Mouse (Mus musculus): ENCODE measurements at regions not wholly inside any gene's neighbourhood (a gene's known extent, or its start where the extent isn't known, plus 50 kb on each side); places are given as distances from the start of the nearest gene placed in this dataset.

GRCm38 (mm10) chr12:28323659-28324058 is 228.5 kb downstream of the Dcdc2c start:
- 82% methylated on average over 2 of the region's 2 CpGs for WGBS
- Histone ChIP-seq H3K9me3 (0 out of 2 replicates have a peak, but pooled peaks cover 2% of the 10 kb centered on the region), H3K4me3 (replicated peaks) (no peak overlapping the region), H3K27me3 (no peaks in the 10 kb centered on the region), H3K27ac (no peak overlapping the region), H3K9ac (replicated peaks) (no peak overlapping the region), H3K4me1 (replicated peaks) (no peaks in the 10 kb centered on the region), H3K4me2 (no peak overlapping the region), H3K36me3 (no peaks in the 10 kb centered on the region)
- ATAC-seq (ENCODE audit: insufficient number of reproducible peaks, insufficient read depth, low FRiP score, low TSS enrichment, low read depth): no peak

- no peaks in the 10 kb centered on the region for H3K27me3 ChIP-seq
- H3K4me2 ChIP-seq: no peak overlapping the region
- H3K9me3 ChIP-seq: no peaks in the 10 kb centered on the region
- no peaks in the 10 kb centered on the region for H3K36me3 ChIP-seq
- ATAC-seq (ENCODE audit: insufficient number of reproducible peaks, insufficient read depth, low FRiP score, low TSS enrichment, low read depth): no peak
- H3K4me3 ChIP-seq (replicated peaks): no peak overlapping the region
- no peak overlapping the region for H3K27ac ChIP-seq
- no peaks in the 10 kb centered on the region for H3K4me1 ChIP-seq (replicated peaks)
- WGBS: 81% methylated on average over 5 of the region's 5 CpGs
- no peak overlapping the region for H3K9ac ChIP-seq (replicated peaks)
Observed at GRCm38 (mm10) chr12:28309226-28309625, 243.0 kb downstream of the Dcdc2c start.

GRCm38 (mm10) chr12:28302038-28302581 is 250.1 kb downstream of the Dcdc2c start:
- H3K4me2 ChIP-seq: no peak overlapping the region
- H3K9me3 ChIP-seq: no peaks in the 10 kb centered on the region
- no peak overlapping the region for H3K9ac ChIP-seq (replicated peaks)
- H3K4me1 ChIP-seq (replicated peaks): peaks cover 7% of the 10 kb centered on the region; the same call in 1 of the 2 replicates
- no peaks in the 10 kb centered on the region for H3K36me3 ChIP-seq
- no peak overlapping the region for H3K4me3 ChIP-seq (replicated peaks)
- WGBS: 31% methylated on average over 2 of the region's 2 CpGs
- H3K27ac ChIP-seq: 0 out of 2 replicates have a peak overlapping the region, but pooled peaks have one; percentile 31
- H3K27me3 ChIP-seq: no peaks in the 10 kb centered on the region
- no peak; the same call in 1 of the 2 replicates for ATAC-seq (ENCODE audit: insufficient number of reproducible peaks, insufficient read depth, low FRiP score, low TSS enrichment, low read depth)

- H3K27ac ChIP-seq: no peak overlapping the region
- H3K4me1 ChIP-seq (replicated peaks): no peaks in the 10 kb centered on the region
- no peak overlapping the region for H3K9ac ChIP-seq (replicated peaks)
- H3K4me2 ChIP-seq: no peak overlapping the region
- 55% methylated on average over 5 of the region's 5 CpGs for WGBS
- no peaks in the 10 kb centered on the region for H3K36me3 ChIP-seq
- no peaks in the 10 kb centered on the region for H3K27me3 ChIP-seq
- H3K4me3 ChIP-seq (replicated peaks): no peak overlapping the region
- no peak for ATAC-seq (ENCODE audit: insufficient number of reproducible peaks, insufficient read depth, low FRiP score, low TSS enrichment, low read depth)
- H3K9me3 ChIP-seq: no peaks in the 10 kb centered on the region
Observed at GRCm38 (mm10) chr12:28288376-28288896, 263.8 kb downstream of the Dcdc2c start.

- Histone ChIP-seq H3K36me3 (no peaks in the 10 kb centered on the region), H3K4me3 (replicated peaks) (no peak overlapping the region), H3K27ac (peak overlapping the region; percentile 59; the same call in 1 of the 2 replicates), H3K27me3 (no peaks in the 10 kb centered on the region), H3K4me2 (no peak overlapping the region), H3K9me3 (0 out of 2 replicates have a peak, but pooled peaks cover 3% of the 10 kb centered on the region), H3K4me1 (replicated peaks) (peaks cover 13% of the 10 kb centered on the region), H3K9ac (replicated peaks) (no peak overlapping the region)
- ATAC-seq (ENCODE audit: insufficient number of reproducible peaks, insufficient read depth, low FRiP score, low TSS enrichment, low read depth): no peak
- 12% methylated on average over 3 of the region's 3 CpGs for WGBS
Observed at GRCm38 (mm10) chr12:28255524-28255923, 296.7 kb downstream of the Dcdc2c start.

- peaks cover 9% of the 10 kb centered on the region for H3K4me1 ChIP-seq (replicated peaks)
- H3K4me2 ChIP-seq: no peak overlapping the region
- H3K27me3 ChIP-seq: no peaks in the 10 kb centered on the region
- H3K27ac ChIP-seq: no peak overlapping the region
- no peaks in the 10 kb centered on the region for H3K9me3 ChIP-seq
- WGBS: 32% methylated on average over 1 of the region's 1 CpGs
- no peak for ATAC-seq (ENCODE audit: insufficient number of reproducible peaks, insufficient read depth, low FRiP score, low TSS enrichment, low read depth)
- no peaks in the 10 kb centered on the region for H3K36me3 ChIP-seq
- no peak overlapping the region for H3K9ac ChIP-seq (replicated peaks)
- no peak overlapping the region for H3K4me3 ChIP-seq (replicated peaks)
Observed at GRCm38 (mm10) chr12:28250526-28250925, 301.7 kb downstream of the Dcdc2c start.

- Histone ChIP-seq H3K27me3 (no peaks in the 10 kb centered on the region), H3K4me1 (replicated peaks) (no peaks in the 10 kb centered on the region), H3K4me2 (no peak overlapping the region), H3K4me3 (replicated peaks) (no peak overlapping the region), H3K36me3 (no peaks in the 10 kb centered on the region), H3K27ac (no peak overlapping the region), H3K9me3 (no peaks in the 10 kb centered on the region), H3K9ac (replicated peaks) (no peak overlapping the region)
- ATAC-seq (ENCODE audit: insufficient number of reproducible peaks, insufficient read depth, low FRiP score, low TSS enrichment, low read depth): no peak
- 56% methylated on average over 3 of the region's 3 CpGs for WGBS
Observed at GRCm38 (mm10) chr12:28248749-28249148, 303.4 kb downstream of the Dcdc2c start.

GRCm38 (mm10) chr12:28248287-28248686 is 303.9 kb downstream of the Dcdc2c start:
- Histone ChIP-seq H3K4me3 (replicated peaks) (no peak overlapping the region), H3K9me3 (no peaks in the 10 kb centered on the region), H3K4me1 (replicated peaks) (no peaks in the 10 kb centered on the region), H3K9ac (replicated peaks) (no peak overlapping the region), H3K27me3 (no peaks in the 10 kb centered on the region), H3K4me2 (no peak overlapping the region), H3K27ac (no peak overlapping the region), H3K36me3 (no peaks in the 10 kb centered on the region)
- no peak for ATAC-seq (ENCODE audit: insufficient number of reproducible peaks, insufficient read depth, low FRiP score, low TSS enrichment, low read depth)
- WGBS: 89% methylated on average over 3 of the region's 3 CpGs

GRCm38 (mm10) chr12:28238016-28238415 is 314.2 kb downstream of the Dcdc2c start:
- Histone ChIP-seq H3K4me2 (no peak overlapping the region), H3K4me1 (replicated peaks) (no peaks in the 10 kb centered on the region; the same call in 1 of the 2 replicates), H3K9me3 (no peaks in the 10 kb centered on the region), H3K9ac (replicated peaks) (no peak overlapping the region), H3K36me3 (no peaks in the 10 kb centered on the region), H3K4me3 (replicated peaks) (no peak overlapping the region), H3K27ac (no peak overlapping the region), H3K27me3 (no peaks in the 10 kb centered on the region)
- ATAC-seq (ENCODE audit: insufficient number of reproducible peaks, insufficient read depth, low FRiP score, low TSS enrichment, low read depth): no peak
- 74% methylated on average over 5 of the region's 5 CpGs for WGBS

GRCm38 (mm10) chr12:28237041-28237440 is 315.2 kb downstream of the Dcdc2c start:
- WGBS: 18% methylated on average over 4 of the region's 4 CpGs
- ATAC-seq (ENCODE audit: insufficient number of reproducible peaks, insufficient read depth, low FRiP score, low TSS enrichment, low read depth): no peak
- Histone ChIP-seq H3K36me3 (no peaks in the 10 kb centered on the region), H3K27ac (no peak overlapping the region), H3K4me2 (no peak overlapping the region), H3K4me3 (replicated peaks) (no peak overlapping the region), H3K9me3 (no peaks in the 10 kb centered on the region), H3K4me1 (replicated peaks) (no peaks in the 10 kb centered on the region; the same call in 1 of the 2 replicates), H3K9ac (replicated peaks) (no peak overlapping the region), H3K27me3 (no peaks in the 10 kb centered on the region)

- Histone ChIP-seq H3K27ac (no peak overlapping the region), H3K9ac (replicated peaks) (no peak overlapping the region), H3K9me3 (no peaks in the 10 kb centered on the region), H3K4me1 (replicated peaks) (no peaks in the 10 kb centered on the region), H3K4me2 (no peak overlapping the region), H3K4me3 (replicated peaks) (no peak overlapping the region), H3K36me3 (no peaks in the 10 kb centered on the region), H3K27me3 (no peaks in the 10 kb centered on the region)
- WGBS: 79% methylated on average over 1 of the region's 1 CpGs
- no peak for ATAC-seq (ENCODE audit: insufficient number of reproducible peaks, insufficient read depth, low FRiP score, low TSS enrichment, low read depth)
Observed at GRCm38 (mm10) chr12:28202847-28203246, 349.4 kb downstream of the Dcdc2c start.

GRCm38 (mm10) chr12:28186695-28187094 is 365.5 kb downstream of the Dcdc2c start:
- no peak for ATAC-seq (ENCODE audit: insufficient number of reproducible peaks, insufficient read depth, low FRiP score, low TSS enrichment, low read depth)
- Histone ChIP-seq H3K9ac (replicated peaks) (no peak overlapping the region), H3K4me1 (replicated peaks) (no peaks in the 10 kb centered on the region), H3K36me3 (no peaks in the 10 kb centered on the region), H3K9me3 (peaks cover 14% of the 10 kb centered on the region), H3K27me3 (no peaks in the 10 kb centered on the region), H3K4me2 (no peak overlapping the region), H3K4me3 (replicated peaks) (no peak overlapping the region), H3K27ac (no peak overlapping the region)
